Mouse (Mus musculus): Measurements from ENCODE around the gene Dlg2.

Gene Dlg2

DNA sequence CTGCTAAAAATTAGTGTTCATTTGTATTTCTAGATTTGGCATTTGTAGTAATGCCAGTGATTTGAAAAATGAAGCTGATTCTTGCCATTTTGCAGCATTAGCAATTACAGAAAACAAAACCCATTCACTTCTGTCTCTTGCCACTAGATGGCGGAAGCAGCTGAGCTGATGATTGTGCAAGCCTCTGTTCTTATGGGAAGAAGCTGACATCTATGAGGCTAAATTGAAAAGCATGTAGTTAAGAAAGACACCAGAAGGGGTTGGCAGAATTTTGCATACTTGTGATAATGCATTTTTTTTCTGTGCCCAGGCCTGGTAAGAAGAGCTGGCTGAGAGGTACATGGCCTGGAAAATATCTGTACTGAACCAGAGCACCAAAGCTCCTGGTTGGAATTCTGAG, 980.7 kb downstream of the Dlg2 start:
- peak; percentile 54 to 78 for DNase-seq

GRCm38 (mm10) chr7:91461352-91461751, 984.9 kb downstream of the Dlg2 start:
- no peak for DNase-seq

GRCm38 (mm10) chr7:91463256-91463655, 986.8 kb downstream of the Dlg2 start:
- DNase-seq: no peak

GRCm38 (mm10) chr7:91467061-91467460, 990.6 kb downstream of the Dlg2 start:
- DNase-seq: no peak

GRCm38 (mm10) chr7:91479145-91479544, 1002.7 kb downstream of the Dlg2 start:
- no peak for DNase-seq

DNA sequence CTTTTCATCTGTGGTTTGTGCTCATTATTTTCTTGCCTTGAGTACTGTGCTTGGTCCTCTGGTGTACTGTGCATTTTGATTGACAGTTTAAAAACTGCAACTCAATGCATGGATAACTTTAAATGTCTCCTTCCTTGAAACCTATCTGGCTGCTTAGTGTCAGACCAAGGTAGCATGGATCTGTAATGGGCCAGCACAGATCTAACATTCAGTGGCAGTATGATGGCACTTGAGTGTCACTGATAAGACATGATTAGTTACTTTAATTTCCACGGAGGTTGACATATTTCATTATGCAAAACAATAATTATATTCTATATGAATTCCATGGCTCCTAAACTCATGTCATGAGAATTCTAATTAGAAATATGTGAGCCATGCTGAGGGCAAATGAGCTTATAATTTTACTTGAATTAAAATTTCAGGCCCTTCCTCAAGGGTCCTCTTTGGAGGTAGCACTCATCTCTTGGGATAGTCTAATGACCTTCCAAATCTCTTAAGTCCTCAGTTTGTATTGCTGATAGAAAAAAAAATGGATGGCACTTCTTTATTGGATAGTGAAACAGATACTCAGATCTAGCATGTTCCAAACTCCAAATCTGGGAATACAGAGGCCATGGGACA, 1005.2 kb downstream of the Dlg2 start:
- DNase-seq: no peak

DNA sequence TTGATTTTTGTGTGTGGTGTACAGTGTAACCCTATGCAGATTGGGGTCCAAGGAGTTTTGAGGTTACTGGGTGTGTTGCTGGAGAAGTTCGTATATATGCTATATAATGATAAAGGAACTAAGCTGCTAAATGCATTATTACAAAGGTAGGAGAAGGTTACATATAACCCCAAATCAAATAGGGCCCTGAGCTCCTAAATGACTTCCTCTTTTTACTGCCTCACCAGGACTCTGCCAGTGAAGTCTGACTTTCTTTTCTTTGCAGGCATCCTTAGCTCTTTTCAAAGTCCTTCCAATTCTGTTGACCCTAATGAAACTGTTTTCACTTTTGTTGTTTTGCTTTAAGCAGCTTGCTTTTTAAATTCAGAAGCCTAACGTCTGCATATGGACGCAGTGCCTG, 1016.8 kb downstream of the Dlg2 start:
- no peak for DNase-seq

GRCm38 (mm10) chr7:91495526-91495925, 1019.1 kb downstream of the Dlg2 start:
- no peak for DNase-seq

DNA sequence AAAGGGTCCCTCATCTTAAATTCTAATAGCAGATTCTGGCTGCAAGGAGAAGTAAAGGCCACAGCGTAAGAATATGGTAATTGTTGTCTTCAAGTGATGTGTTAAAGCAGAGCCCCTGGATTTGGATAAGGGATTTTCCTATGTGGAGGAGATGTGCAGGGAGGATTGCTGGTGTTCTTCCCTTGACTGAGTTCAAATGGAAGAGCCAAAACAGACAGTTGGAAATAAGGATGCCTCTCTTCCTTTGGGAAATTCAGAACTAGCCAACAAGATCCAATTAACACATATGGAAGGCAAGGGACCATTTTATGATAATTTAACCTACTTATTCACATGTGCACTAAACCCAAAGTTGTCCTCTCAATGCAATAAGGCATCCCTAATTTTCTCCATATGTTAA, 1034.6 kb downstream of the Dlg2 start:
- DNase-seq: no peak

DNA sequence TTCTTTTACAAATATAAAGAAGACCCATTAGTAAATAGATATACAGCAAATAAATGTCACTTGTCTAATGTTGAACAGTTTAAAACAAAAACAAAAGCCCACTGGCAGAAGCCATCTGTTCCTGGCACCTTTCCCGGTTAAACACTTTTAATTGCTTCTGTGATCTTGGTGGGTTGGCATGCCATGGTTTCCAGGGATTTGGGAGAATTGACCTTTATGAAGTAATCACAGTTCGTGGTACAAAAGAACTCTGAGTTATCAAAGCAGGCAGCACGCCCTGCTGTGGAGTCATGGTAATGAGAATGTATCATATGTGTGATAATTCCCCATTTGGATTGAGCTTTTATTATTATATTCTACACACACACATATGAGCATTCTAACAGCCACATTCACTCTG, 1038.0 kb downstream of the Dlg2 start:
- DNase-seq: peak; percentile 4 to 15

GRCm38 (mm10) chr7:91516225-91516624, 1039.8 kb downstream of the Dlg2 start:
- DNase-seq: no peak

DNA sequence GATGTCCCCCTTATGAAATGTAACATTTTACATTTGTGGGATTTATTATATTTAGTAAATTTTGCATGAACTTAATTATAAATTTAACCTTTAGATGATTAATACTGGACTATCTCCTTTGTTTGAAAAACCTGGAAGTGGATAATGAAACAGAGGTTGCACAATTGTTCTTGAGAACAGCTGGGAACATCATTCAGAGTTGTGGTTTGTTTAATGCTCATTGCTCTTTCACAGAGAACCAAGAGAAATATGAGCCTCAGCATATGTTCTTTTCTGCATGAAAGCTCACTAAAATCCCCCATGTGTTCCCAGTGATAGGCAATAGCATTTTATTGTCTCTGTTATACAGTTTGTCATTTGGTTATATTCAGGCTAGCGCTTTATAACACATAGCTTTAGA, 1049.4 kb downstream of the Dlg2 start:
- DNase-seq: no peak

DNA sequence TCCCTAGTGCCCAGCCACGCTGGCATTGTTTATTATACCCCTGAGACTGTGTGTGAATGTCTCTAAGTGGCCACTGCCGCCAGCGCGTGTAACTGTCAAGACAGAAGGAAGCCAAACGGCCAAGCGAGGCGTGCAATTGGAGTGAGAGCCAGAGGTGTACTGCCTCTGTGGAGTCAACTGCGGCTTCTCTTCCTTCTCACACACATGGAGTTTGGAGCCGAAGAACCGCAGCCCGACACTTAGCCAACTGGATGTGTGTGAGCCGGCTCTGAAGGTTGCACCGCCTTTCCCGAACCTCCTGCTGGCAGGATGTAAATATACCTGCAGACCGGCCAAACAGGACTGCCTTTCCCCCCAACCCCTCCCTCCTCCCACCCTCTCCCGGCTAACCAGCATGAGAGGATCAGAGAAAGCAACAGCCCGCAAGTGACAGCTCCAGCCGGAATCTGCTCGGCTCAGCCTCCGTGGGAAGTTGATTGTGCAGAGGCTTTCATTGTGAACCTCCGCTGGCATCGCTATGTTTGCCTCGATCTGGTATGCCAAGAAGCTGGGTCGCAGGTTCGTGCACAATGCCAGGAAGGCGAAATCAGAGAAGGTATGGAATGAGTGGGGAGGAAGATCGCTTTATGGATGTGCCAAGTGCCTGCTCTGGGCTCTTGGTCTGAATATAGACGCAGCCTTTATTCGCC, 1066.3 kb downstream of the Dlg2 start:
- peak; percentile 38 to 51 for DNase-seq

DNA sequence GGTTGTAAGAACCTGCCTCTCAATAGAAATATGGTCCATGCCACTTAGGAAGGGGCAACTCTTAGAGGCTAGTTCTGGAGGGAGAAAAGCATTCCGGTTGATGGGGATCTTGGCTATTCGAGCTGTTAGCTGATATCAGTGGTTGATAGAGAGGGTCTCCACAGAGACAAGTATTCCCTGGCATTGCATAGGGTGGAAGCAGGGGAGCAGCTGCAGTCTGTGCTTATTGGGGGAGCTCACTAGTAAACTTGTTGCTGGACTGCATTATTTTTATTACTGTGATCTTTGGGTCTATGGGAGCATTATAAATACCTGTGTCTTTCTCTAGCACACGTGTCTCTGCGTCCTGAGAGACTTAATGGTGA, 1066.8 kb downstream of the Dlg2 start:
- DNase-seq: no peak

- no peak for DNase-seq
Measured at GRCm38 (mm10) chr7:91544600-91544999, 1068.1 kb downstream of the Dlg2 start.

- no peak for DNase-seq
Measured at GRCm38 (mm10) chr7:91548796-91549195, 1072.3 kb downstream of the Dlg2 start.

- DNase-seq: no peak
Measured at GRCm38 (mm10) chr7:91557582-91557981, 1081.1 kb downstream of the Dlg2 start.

- DNase-seq: no peak
Measured at GRCm38 (mm10) chr7:91567423-91567822, 1091.0 kb downstream of the Dlg2 start.

DNA sequence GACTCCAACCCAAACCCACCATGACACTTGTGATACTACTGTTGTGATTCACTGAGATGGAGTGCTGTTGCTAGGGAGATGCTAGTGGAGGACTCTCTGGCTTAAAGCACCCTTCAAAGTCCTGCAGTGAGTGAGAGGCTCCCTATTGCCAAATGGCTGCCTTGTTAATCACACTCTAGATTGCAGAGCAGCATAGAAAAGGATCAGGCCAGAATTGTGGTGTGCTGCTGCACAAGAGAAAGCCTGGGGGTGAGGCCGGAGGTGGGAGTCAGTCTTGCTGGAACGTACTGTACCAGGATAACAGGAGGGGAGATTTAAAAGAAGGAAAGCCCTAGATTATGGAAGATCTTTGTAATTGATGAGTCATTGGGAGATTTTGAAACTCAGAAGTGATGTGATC, 1094.5 kb downstream of the Dlg2 start:
- DNase-seq: no peak

- peak; percentile 88 to 91 for DNase-seq
Measured at GRCm38 (mm10) chr7:91572666-91573065, 1096.2 kb downstream of the Dlg2 start.

DNA sequence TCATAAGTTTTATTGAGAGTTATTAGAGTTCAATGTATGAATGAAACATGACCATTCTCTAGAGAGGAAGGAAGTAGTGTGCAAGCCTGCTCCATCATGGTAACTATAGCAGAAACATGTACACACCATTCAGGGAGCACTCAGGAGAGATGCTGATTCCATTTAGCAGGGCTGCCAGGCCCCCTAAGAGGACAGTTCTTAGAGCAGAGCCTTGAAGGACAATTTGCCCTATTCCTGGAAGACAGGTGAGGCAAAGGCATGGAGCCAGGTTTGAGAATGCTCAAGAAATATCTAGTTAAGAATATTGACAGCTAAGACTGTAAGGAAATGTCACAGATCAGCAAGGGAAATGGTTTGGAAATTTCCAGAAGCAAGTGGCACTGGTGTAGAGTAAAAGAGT, 1096.8 kb downstream of the Dlg2 start:
- DNase-seq: no peak

DNA sequence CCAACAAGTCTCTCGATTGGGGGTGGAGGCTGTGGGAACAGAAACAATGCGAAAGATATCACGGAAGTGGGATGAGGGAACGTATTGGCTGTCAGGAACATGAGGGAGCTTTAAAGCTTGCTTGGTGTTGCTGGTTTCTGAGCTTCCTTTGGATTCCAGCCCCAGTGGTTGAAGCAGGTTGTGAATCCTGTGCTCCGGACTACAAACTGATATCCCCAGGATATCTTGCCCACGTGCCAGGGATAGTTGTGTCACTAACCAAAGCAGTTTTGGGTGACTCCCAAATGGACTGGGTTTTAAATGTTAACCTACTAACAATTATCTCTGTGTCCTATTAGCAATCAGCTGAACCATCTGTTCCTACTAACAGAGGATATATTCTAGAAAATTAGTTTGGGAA, 1099.7 kb downstream of the Dlg2 start:
- DNase-seq: peak; percentile 24 to 37

GRCm38 (mm10) chr7:91582203-91582602, 1105.7 kb downstream of the Dlg2 start:
- no peak for DNase-seq

DNA sequence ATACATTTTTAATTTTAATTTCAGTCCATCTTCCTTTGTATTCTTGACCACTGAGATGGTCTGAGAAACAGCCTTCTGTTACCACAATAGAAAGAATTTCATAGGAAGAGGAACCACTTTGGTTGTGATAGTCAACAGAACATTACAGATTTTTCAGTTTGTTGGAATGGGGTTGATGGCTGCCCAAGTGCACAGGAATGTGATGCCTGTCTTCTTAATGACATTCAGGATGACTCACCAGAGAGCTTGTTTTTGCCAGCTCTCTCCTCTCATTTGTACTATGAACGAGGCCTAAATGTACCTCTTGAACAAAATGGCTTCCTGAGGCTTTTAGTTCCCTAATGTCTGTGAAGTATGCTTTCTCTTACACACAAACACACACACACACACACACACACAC, 1107.1 kb downstream of the Dlg2 start:
- no peak for DNase-seq

Measured in cerebellum, postnatal 36 days (tissue).